Mouse (Mus musculus) lung, adult 18-20 months (tissue): ENCODE measurements around the gene Bcr.

Source experiments
- DNase-seq, 2 experiments: peaks; one replicate each; pipeline ENCODE4 v3.0.0; 2022; ENCODE audit warnings: mixed read lengths in 2 of 2

Bcr gene

GRCm38 (mm10) chr10:75058761-75059395, 1.5 kb upstream of the Bcr start:
- peak; percentile 33 to 45 for DNase-seq

GRCm38 (mm10) chr10:75059396-75059795, 996 bp upstream of the Bcr start:
- DNase-seq, result peak; percentile 83 to 86

GRCm38 (mm10) chr10:75060843-75061235, 447 bp downstream of the Bcr start:
- peak in 1 of 2 experiments; percentile 26 for DNase-seq

- DNase-seq, result peak in 1 of 2 experiments; percentile 20
Measured at GRCm38 (mm10) chr10:75061341-75062188, 1.2 kb downstream of the Bcr start.

- DNase-seq, result peak; percentile 84 to 85
Measured at GRCm38 (mm10) chr10:75062189-75062561, 1.8 kb downstream of the Bcr start.

- no peak for DNase-seq
Measured at GRCm38 (mm10) chr10:75062621-75063020, 2.2 kb downstream of the Bcr start.

GRCm38 (mm10) chr10:75063301-75063965, 3.0 kb downstream of the Bcr start:
- DNase-seq, result peak in 1 of 2 experiments; percentile 29

- no peak for DNase-seq
Measured at GRCm38 (mm10) chr10:75065691-75066090, 5.3 kb downstream of the Bcr start.

- DNase-seq, result no peak
Measured at GRCm38 (mm10) chr10:75067446-75067845, 7.1 kb downstream of the Bcr start.

- peak; percentile 59 to 67 for DNase-seq
Measured at GRCm38 (mm10) chr10:75068086-75068485, 7.7 kb downstream of the Bcr start.

- peak; percentile 45 to 67 for DNase-seq
Measured at GRCm38 (mm10) chr10:75068624-75069328, 8.4 kb downstream of the Bcr start.

- no peak for DNase-seq
Measured at GRCm38 (mm10) chr10:75070281-75070976, 10.0 kb downstream of the Bcr start.

- peak; percentile 38 to 51 for DNase-seq
Measured at GRCm38 (mm10) chr10:75075665-75076064, 15.3 kb downstream of the Bcr start.

- no peak for DNase-seq
Measured at GRCm38 (mm10) chr10:75078174-75079128, 18.1 kb downstream of the Bcr start.

GRCm38 (mm10) chr10:75085330-75085729, 24.9 kb downstream of the Bcr start:
- no peak for DNase-seq

- DNase-seq, result no peak
Measured at GRCm38 (mm10) chr10:75088471-75088870, 28.1 kb downstream of the Bcr start.

- peak; percentile 36 to 51 for DNase-seq
Measured at GRCm38 (mm10) chr10:75091478-75092152, 31.2 kb downstream of the Bcr start.

GRCm38 (mm10) chr10:75093252-75093987, 33.0 kb downstream of the Bcr start:
- DNase-seq, result no peak

- no peak for DNase-seq
Measured at GRCm38 (mm10) chr10:75094338-75094737, 33.9 kb downstream of the Bcr start.

GRCm38 (mm10) chr10:75095216-75095615, 34.8 kb downstream of the Bcr start:
- no peak for DNase-seq
